Mouse (Mus musculus) mouse trophoblast stem cell (cell line): ENCODE results near the gene Nr1d1.

Experiments used
- in situ Hi-C, 2 experiments: fragments of 300-500 bp; cut with MseI, MboI; formaldehyde crosslinking; loops; 2 replicates in 1 of 2; 3 replicates in 1 of 2; pipeline ENCODE4 v1.15.1; 2025

Gene Nr1d1

GRCm38 (mm10) chr11:98774582-98775347, at the start of gene Nr1d1:
Gene Nr1d1, minus strand, starts transcription at chr11:98775333.
- in situ Hi-C loops, result no loop called here

- in situ Hi-C loops, result no loop called here
Observed at GRCm38 (mm10) chr11:98820968-98821367, 45.8 kb upstream of the Nr1d1 start.

DNA sequence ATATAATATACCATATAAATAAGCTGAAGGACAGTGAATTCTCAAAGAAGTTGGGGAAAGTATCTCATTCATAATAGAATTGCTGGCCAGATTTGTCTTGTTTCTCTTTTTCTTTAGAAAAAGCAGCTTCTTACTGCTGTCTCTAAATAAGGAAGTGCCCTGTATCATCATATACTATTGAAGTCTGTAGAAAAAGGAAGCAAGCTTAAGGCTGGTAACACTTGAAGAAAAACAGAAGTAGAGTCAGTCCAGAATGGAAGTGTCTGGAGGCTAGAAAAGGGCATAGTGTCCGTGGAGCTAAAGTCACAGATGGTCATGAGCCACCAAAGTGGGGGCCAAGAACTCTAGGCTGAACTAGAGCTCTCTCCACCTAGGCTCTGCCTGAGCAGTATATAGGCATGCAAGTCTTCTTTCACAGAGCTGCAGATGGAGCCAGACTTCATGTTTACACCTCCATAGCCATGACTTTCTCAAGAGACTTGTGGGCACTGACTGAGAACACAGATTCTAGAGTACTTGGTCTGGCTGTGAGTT, 41.6 kb upstream of the Nr1d1 start:
- in situ Hi-C loops, result no loop called here

GRCm38 (mm10) chr11:98810686-98811085, 35.6 kb upstream of the Nr1d1 start:
- in situ Hi-C loops, result no loop called here

DNA sequence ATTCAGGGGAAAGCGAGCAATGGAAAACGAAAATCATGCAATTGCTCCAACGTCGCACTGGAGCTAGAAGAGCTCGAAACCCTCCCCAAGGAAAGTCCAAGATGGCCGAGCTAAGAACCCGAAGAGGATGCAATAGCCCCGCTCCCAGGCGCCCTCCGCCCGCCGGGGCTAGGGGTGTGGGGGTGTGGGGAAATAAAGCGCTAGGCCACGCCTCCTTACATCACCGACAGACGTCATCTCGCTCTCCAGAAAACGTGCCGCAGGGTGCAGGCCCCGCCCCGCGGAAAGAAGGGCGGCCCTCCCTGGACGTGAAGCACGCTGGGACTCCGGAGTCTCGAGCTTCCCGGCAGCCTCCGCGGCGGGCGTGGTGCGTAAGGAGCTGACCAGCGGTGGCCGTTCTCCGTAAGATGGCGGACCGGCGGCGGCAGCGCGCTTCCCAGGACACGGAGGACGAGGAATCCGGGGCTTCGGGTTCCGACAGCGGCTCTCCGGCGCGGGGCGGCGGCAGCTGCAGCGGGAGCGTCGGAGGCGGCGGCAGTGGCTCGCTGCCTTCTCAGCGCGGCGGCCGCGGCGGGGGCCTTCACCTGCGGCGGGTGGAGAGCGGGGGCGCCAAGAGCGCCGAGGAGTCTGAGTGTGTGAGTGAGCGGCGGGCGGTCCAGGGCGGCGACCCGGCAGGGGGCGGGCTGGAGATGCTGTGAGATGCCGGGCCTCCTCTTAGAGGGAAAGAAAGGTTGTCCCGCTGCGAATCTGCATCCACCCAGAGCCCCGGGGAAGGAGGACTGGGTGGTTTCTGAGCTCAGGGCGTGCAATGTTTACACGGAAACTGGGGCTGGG, 34.5 kb upstream of the Nr1d1 start:
- in situ Hi-C loops, result no loop called here

- in situ Hi-C loops, result no loop called here
Observed at GRCm38 (mm10) chr11:98808417-98808816, 33.3 kb upstream of the Nr1d1 start.

DNA sequence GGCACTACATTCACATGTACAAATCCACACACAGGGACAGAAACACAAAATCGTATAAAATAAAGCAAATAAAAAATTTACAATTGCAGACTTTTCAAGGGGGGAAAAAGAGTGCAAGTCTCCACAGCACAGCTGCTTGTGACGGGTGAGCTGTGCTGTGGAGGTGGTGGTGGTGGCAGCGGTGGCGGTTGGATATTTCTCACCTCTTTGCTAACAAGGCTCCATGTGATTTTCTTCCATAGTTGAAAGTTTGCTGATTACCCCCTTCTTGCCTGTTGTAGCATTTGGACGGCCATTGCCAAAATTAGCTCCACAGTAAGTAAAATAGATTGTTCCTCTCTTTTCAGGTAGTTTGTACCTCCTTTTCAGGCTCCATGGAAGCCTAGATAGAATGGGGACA, 29.5 kb upstream of the Nr1d1 start, which contains the start of gene Casc3:
Gene Casc3, plus strand, starts transcription at position 301 of the 400 bp plus-strand sequence.
- in situ Hi-C loops, result no loop called here

GRCm38 (mm10) chr11:98797909-98798308, 22.8 kb upstream of the Nr1d1 start:
- in situ Hi-C loops, result no loop called here

- in situ Hi-C loops, result no loop called here
Observed at GRCm38 (mm10) chr11:98797306-98797705, 22.2 kb upstream of the Nr1d1 start.

DNA sequence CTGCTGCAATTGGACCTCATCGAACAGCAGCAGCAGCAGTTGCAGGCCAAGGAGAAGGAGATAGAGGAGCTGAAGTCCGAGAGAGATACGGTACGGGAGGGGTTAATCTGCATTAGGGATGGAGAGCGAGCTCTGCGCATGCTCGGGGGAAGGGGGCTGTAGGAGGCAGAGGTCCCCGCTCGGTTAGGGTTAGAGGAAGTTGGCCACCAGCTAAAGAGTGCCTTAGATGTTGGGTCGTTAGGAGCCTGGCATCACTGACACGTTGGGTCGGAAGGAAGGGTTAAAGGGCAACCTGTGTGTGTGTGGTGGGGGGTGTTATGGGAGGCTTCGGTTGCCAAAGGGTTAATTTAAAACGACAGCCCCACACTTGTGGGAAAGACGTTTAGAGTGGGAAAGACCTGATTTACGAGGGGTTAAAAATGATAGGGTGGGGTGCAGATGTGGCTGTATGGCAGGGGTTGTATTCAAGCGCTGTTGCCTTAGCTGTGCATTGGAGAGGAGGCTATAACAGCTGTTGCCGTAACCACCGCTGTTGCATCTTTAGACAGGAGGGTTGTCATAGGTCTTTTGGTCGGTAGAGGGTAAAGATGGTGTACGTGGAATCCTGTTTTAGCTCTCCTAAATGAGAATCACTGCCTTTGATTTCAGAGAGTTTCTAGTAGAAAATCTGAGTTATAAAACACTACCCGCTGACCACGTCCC, 21.5 kb upstream of the Nr1d1 start:
- in situ Hi-C loops, result no loop called here

DNA sequence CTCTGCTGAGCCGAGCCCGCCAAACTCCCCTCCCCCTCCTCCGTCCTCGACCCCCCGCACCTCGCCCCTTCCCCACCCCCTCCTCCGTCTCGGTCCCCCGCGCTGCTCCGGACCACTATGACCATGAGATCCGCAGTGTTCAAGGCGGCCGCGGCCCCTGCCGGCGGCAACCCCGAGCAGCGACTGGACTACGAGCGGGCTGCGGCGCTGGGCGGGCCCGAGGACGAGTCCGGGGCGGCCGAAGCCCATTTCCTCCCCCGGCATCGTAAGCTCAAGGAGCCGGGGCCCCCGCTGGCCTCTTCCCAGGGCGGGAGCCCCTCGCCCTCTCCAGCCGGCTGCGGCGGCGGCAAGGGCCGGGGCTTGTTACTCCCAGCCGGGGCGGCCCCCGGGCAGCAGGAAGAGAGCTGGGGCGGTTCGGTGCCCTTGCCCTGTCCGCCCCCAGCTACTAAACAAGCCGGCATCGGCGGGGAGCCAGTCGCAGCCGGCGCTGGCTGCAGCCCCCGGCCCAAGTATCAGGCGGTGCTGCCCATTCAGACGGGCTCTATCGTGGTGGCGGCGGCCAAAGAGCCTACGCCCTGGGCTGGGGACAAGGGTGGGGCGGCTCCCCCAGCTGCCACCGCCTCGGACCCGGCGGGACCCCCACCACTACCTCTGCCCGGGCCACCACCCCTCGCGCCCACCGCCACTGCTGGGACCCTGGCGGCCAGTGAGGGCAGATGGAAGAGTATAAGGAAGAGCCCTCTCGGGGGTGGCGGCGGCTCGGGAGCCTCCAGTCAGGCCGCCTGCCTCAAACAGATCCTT, 20.8 kb upstream of the Nr1d1 start:
- in situ Hi-C loops, result no loop called here

DNA sequence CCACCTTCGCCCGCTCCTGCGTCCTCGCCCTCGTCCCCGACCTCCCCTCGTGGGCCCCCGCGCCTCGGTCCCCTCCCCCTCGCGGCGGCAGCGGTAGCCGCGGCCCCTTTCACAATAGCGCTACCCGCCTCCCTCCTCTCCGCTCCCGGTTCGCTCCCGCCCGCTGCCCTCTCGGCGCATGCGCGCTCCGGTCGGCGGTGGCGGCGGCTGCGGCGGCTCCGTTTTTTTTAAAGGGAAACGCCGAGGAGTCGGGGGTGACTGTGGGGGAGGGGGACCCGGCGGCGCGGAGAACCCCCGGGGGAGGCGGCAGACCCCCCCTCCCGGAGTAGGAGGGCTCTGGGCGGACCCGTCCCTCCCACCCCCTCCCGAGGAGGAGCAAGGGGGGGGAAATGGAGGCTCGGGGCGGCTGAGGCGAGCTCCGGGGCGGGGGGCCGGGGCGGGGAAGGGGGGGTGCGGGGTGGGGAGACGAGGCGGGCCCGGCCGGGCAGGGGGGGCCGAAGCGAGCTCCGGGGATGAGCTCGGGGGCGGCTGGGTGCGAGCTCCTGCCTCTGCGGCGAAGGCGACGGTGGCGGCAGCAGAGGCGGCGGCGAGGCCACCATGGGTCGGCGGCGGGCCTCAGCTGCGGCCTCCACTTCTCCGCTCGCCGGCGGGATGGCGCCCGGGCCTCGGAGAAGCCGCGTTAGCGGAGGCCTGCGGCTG, 20.0 kb upstream of the Nr1d1 start, which contains the start of gene Msl1:
Gene Msl1, plus strand, starts transcription at position 502 of the 699 bp plus-strand sequence.
- in situ Hi-C loops, result no loop called here

DNA sequence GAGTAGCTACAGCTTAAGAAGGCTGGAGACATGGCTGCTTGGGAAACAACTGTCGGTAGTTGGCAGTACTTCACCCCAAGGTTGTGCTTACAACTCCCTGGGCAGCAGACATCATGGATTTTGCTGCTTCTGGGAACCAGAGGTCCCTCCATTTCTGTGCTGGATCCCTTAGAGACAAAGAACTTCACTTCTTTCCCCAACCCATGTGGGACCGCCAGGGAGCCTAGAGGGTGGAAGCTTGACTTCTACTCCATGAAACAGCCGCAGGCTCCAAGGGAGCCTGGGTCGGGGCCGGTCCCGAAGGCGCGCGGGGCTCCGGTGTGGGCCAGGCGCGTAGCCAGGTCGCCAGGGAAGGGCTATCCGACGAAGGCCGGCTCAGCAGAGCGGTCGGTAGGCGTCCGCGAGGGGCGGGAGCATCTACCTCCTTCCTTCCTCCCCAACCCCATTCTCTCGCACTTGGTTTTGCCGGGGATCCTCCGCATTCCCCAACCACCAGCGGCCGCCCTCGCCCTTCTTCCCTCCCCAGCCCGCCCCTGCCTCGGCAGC, 19.4 kb upstream of the Nr1d1 start:
- in situ Hi-C loops, result no loop called here

DNA sequence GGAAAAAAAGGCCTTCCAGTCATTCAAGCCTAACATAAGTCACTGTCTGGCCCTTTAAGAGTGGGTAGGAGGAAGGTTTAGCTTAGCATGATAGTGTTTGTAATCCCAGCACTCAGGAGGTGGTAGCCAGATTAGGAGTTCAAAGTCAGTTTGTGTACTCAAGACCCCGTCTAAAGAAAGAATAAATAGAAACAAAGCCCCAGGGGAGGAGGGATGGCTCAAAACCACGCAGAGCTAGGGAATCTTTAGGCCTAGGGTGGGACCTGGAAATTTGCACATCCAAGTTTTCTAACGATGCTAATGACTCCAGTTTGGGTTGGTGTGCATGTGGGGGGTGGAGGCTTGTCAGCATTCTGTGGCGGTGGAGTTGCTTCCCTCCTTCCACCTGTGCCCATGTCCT, 16.9 kb upstream of the Nr1d1 start:
- in situ Hi-C loops, result no loop called here

- in situ Hi-C loops, result no loop called here
Observed at GRCm38 (mm10) chr11:98791448-98791847, 16.3 kb upstream of the Nr1d1 start.

DNA sequence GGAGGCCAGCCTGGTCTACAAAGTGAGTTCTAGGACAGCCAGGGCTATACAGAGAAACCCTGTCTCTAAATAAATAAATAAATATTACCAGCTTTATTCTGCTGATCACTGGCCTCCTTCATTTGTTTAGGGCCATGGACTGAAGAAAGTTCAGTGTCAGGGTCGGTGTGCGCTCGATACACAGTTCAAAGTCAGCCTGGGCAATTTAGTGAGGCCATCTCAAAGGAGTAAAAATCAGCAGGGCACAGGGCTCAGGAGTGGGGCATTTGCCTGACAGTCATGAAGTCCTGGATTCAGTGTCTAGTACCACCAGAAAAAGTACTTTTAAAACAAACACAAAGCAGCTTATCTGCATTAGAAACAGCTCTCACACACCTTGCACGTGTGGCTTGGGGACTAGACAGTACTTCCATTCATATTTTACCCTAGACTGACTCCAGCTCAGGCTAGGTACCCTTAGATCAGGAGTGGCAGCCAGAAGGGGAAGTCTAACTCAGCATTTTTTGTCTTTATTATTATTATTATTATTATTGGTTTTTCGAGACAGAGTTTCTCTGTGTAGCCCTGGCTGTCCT, 15.6 kb upstream of the Nr1d1 start:
- in situ Hi-C loops, result no loop called here

- in situ Hi-C loops, result loop anchor here in 1 of 2 experiments (5.0 kb wide), 1 partner anchor 88 kb away; the partner anchor contains the start of gene Csf3
Observed at GRCm38 (mm10) chr11:98789824-98790223, 14.7 kb upstream of the Nr1d1 start.

- in situ Hi-C loops, result loop anchor here in 1 of 2 experiments (5.0 kb wide), 1 partner anchor 87 kb away; the partner anchor contains the start of gene Csf3
Observed at GRCm38 (mm10) chr11:98789219-98789807, 14.2 kb upstream of the Nr1d1 start.
